Comparison of ENCODE assay signal across 8 mouse cellular contexts in genomic region chr19:42148569-42148860, GRCm38 (mm10). TPM values are rescaled to one million over a fixed set of nuclear protein-coding genes. Genes with fewer than 3 reads are reported as not detected.
DNase-seq lines count a peak whose midpoint lies in the region; ATAC-seq and TF ChIP-seq lines count a peak whose summit lies in the region.

No protein-coding gene starts in this region.

- H3K4me3 ChIP-seq in cerebellum, adult 2 months (replicated peaks; ENCODE audit: insufficient read depth, low read depth, low read length) = peak overlapping the region; percentile 64
- peak overlapping the region; percentile 88 for H3K4me3 ChIP-seq in testis, adult 2 months (ENCODE audit: control insufficient read depth, low read depth, low read length)
- H3K4me3 ChIP-seq in liver, embryonic 12.5 days = peak overlapping the region; percentile 60
- peak overlapping the region; percentile 64 for H3K4me3 ChIP-seq in stomach, embryonic 16.5 days (replicated peaks; ENCODE audit: low read length)

- 74% methylated on average over 7 of the region's 7 CpGs for WGBS in cerebellum, adult 2 months
- 32% methylated on average over 7 of the region's 7 CpGs for WGBS in liver, embryonic 12.5 days (ENCODE audit: insufficient replicate concordance)
- WGBS in stomach, embryonic 16.5 days = 8% methylated on average over 7 of the region's 7 CpGs

- H3K4me2 ChIP-seq in liver, embryonic 12.5 days = peak overlapping the region; percentile 75
- peak overlapping the region; percentile 81 for H3K4me2 ChIP-seq in stomach, embryonic 16.5 days (ENCODE audit: low read depth, low read length)

- H3K27ac ChIP-seq in cerebellum, adult 2 months (ENCODE audit: insufficient read depth, low read length) = no peak overlapping the region
- H3K27ac ChIP-seq in testis, adult 2 months (ENCODE audit: control insufficient read depth, insufficient read depth, low read depth, low read length) = no peak overlapping the region
- no peak overlapping the region for H3K27ac ChIP-seq in liver, embryonic 12.5 days
- peak overlapping the region; percentile 93 for H3K27ac ChIP-seq in stomach, embryonic 16.5 days (ENCODE audit: low read length)

- H3K4me1 ChIP-seq in cerebellum, adult 2 months (ENCODE audit: control insufficient read depth, insufficient read depth, low read length) = 0 out of 2 replicates have a peak, but pooled peaks cover 3% of the 10 kb centered on the region
- peaks cover 30% of the 10 kb centered on the region for H3K4me1 ChIP-seq in testis, adult 2 months (ENCODE audit: control insufficient read depth, insufficient read depth, low read length)
- peaks cover 46% of the 10 kb centered on the region for H3K4me1 ChIP-seq in liver, embryonic 12.5 days
- peaks cover 42% of the 10 kb centered on the region for H3K4me1 ChIP-seq in stomach, embryonic 16.5 days (ENCODE audit: control insufficient read depth, insufficient read depth, low read length)

- no peak for TF ChIP-seq CTCF in cerebellum, adult 2 months (IDR thresholded peaks at IDR 0.05; ENCODE audit: borderline replicate concordance, insufficient read depth, low read depth, low read length)
- no peak for TF ChIP-seq CTCF in testis, adult 2 months (IDR thresholded peaks at IDR 0.05; ENCODE audit: control insufficient read depth, insufficient read depth, insufficient replicate concordance, low read depth, low read length)

- peak overlapping the region; percentile 67; the same call in 1 of the 2 replicates for H3K9ac ChIP-seq in liver, embryonic 12.5 days
- H3K9ac ChIP-seq in stomach, embryonic 16.5 days (ENCODE audit: low read length) = peak overlapping the region; percentile 94

- H3K27me3 ChIP-seq in cerebellum, adult 2 months (ENCODE audit: control insufficient read depth, insufficient read depth, low read length) = no peaks in the 10 kb centered on the region
- H3K27me3 ChIP-seq in testis, adult 2 months (ENCODE audit: control insufficient read depth, insufficient read depth, low read length) = no peaks in the 10 kb centered on the region; the same call in 1 of the 2 replicates
- H3K27me3 ChIP-seq in liver, embryonic 12.5 days (replicated peaks) = peaks cover 59% of the 10 kb centered on the region
- H3K27me3 ChIP-seq in stomach, embryonic 16.5 days (ENCODE audit: control insufficient read depth, insufficient read depth, low read length) = no peaks in the 10 kb centered on the region

- no peaks in the 10 kb centered on the region for H3K9me3 ChIP-seq in liver, embryonic 12.5 days (replicated peaks)
- H3K9me3 ChIP-seq in stomach, embryonic 16.5 days (replicated peaks; ENCODE audit: control insufficient read depth, low read length) = no peaks in the 10 kb centered on the region

- no peak for DNase-seq in cerebellum, adult 2 months
- no peak for DNase-seq in cerebellum, adult 8-10 months
- no peak for DNase-seq in testis, postnatal 10 days (ENCODE audit: low spot score)
- DNase-seq in spleen, postnatal 4 days (ENCODE audit: low spot score in 2 of 2) = no peak
- DNase-seq in layer of hippocampus, postnatal 36 days = no peak

- H3K36me3 ChIP-seq in testis, adult 2 months (ENCODE audit: control insufficient read depth, insufficient read depth, low read length) = no peaks in the 10 kb centered on the region
- peaks cover 4% of the 10 kb centered on the region; the same call in 1 of the 2 replicates for H3K36me3 ChIP-seq in liver, embryonic 12.5 days
- H3K36me3 ChIP-seq in stomach, embryonic 16.5 days (ENCODE audit: control insufficient read depth, insufficient read depth, low read length) = no peaks in the 10 kb centered on the region

- no peak for TF ChIP-seq POLR2A in cerebellum, adult 2 months (IDR thresholded peaks at IDR 0.05; ENCODE audit: borderline replicate concordance, insufficient read depth, low read length)
- no peak for TF ChIP-seq POLR2A in testis, adult 2 months (IDR thresholded peaks at IDR 0.05; ENCODE audit: control insufficient read depth, low read depth, low read length)

- peak; percentile 35; the same call in 1 of the 2 replicates for ATAC-seq in liver, embryonic 12.5 days
- ATAC-seq in stomach, embryonic 16.5 days (ENCODE audit: insufficient read depth, low FRiP score) = peak; percentile 61

RNA-seq across cellular contexts. Expression of gene Marveld1, which starts 1.3 kb away (rescaled TPM):
- 11.7 and 12.8 TPM in 2 replicates for polyA plus RNA-seq in cerebellum, adult 2 months (2012; rRNA removed)
- 5.5 and 5.9 TPM in 2 replicates for polyA plus RNA-seq in testis, adult 2 months (2012; rRNA removed)
- polyA plus RNA-seq in liver, embryonic 12.5 days (2016; fragmentation: Nextera tagmentation; extraction: Ambion mirVana) = 4.6 and 5.3 TPM in 2 replicates
- polyA plus RNA-seq in stomach, embryonic 16.5 days (2015; fragmentation: Nextera tagmentation; extraction: Ambion mirVana) = 8.7 and 8.9 TPM in 2 replicates
- 1 to 10 TPM; 5.5 to 7.1 TPM for total RNA-seq in layer of hippocampus, postnatal 36 days (2021)

RNA-seq across cellular contexts. Expression of gene Zfyve27, which starts 15.2 kb away (rescaled TPM):
- 104 and 107 TPM in 2 replicates for polyA plus RNA-seq in cerebellum, adult 2 months (2012; rRNA removed)
- polyA plus RNA-seq in testis, adult 2 months (2012; rRNA removed) = 57.8 and 60.3 TPM in 2 replicates
- polyA plus RNA-seq in liver, embryonic 12.5 days (2016; fragmentation: Nextera tagmentation; extraction: Ambion mirVana) = 11.6 and 13.2 TPM in 2 replicates
- polyA plus RNA-seq in stomach, embryonic 16.5 days (2015; fragmentation: Nextera tagmentation; extraction: Ambion mirVana) = 23.8 and 24.5 TPM in 2 replicates
- total RNA-seq in layer of hippocampus, postnatal 36 days (2021) = 100 to 1,000 TPM in 1 of 2 experiments, 10 to 100 TPM in 1; 88.2 to 105 TPM

RNA-seq across cellular contexts. Expression of gene Avpi1, which starts 19.7 kb away (rescaled TPM):
- 26.9 and 28.8 TPM in 2 replicates for polyA plus RNA-seq in cerebellum, adult 2 months (2012; rRNA removed)
- polyA plus RNA-seq in testis, adult 2 months (2012; rRNA removed) = 8.4 and 10.8 TPM in 2 replicates
- 14.7 and 14.9 TPM in 2 replicates for polyA plus RNA-seq in liver, embryonic 12.5 days (2016; fragmentation: Nextera tagmentation; extraction: Ambion mirVana)
- polyA plus RNA-seq in stomach, embryonic 16.5 days (2015; fragmentation: Nextera tagmentation; extraction: Ambion mirVana) = 52.4 and 63.5 TPM in 2 replicates
- 10 to 100 TPM; 16.0 to 18.4 TPM for total RNA-seq in layer of hippocampus, postnatal 36 days (2021)

RNA-seq across cellular contexts. Expression of gene Sfrp5, which starts 53.5 kb away (rescaled TPM):
- 12.7 and 15.3 TPM in 2 replicates for polyA plus RNA-seq in cerebellum, adult 2 months (2012; rRNA removed)
- 0.10 TPM in 1 of 2 replicates, not detected in the other for polyA plus RNA-seq in testis, adult 2 months (2012; rRNA removed)
- 1.6 and 2.2 TPM in 2 replicates for polyA plus RNA-seq in liver, embryonic 12.5 days (2016; fragmentation: Nextera tagmentation; extraction: Ambion mirVana)
- polyA plus RNA-seq in stomach, embryonic 16.5 days (2015; fragmentation: Nextera tagmentation; extraction: Ambion mirVana) = 6.7 and 6.9 TPM in 2 replicates
- total RNA-seq in layer of hippocampus, postnatal 36 days (2021) = under 1 TPM; 0.17 to 0.20 TPM

RNA-seq across cellular contexts. Expression of gene Pi4k2a, which starts 58.2 kb away (rescaled TPM):
- 78.6 and 81.0 TPM in 2 replicates for polyA plus RNA-seq in cerebellum, adult 2 months (2012; rRNA removed)
- 27.2 and 27.8 TPM in 2 replicates for polyA plus RNA-seq in testis, adult 2 months (2012; rRNA removed)
- polyA plus RNA-seq in liver, embryonic 12.5 days (2016; fragmentation: Nextera tagmentation; extraction: Ambion mirVana) = 17.3 and 18.7 TPM in 2 replicates
- 6.8 and 7.0 TPM in 2 replicates for polyA plus RNA-seq in stomach, embryonic 16.5 days (2015; fragmentation: Nextera tagmentation; extraction: Ambion mirVana)
- total RNA-seq in layer of hippocampus, postnatal 36 days (2021) = 10 to 100 TPM; 60.3 to 69.8 TPM
